Mouse (Mus musculus) intestine, postnatal 0 days (tissue): ENCODE results near the gene Hs3st5. TPM values are rescaled to one million over a fixed set of nuclear protein-coding genes. Genes with fewer than 3 reads are reported as not detected.

Experiments used
- ATAC-seq: fragments of 200-750 bp; cut with Nextera tagmentation; 2 replicates; pipeline ENCODE4 v1.8.0; 2017; ENCODE audit warnings: mild to moderate bottlenecking, moderate TSS enrichment, moderate library complexity
- H3K27ac ChIP-seq: fragments of 300-500 bp; sonication (generic); 2 replicates; pipeline ENCODE4 v1.5.1; 2014; ENCODE audit warnings: mild to moderate bottlenecking, low read depth, low read length, moderate library complexity
- H3K27me3 ChIP-seq: fragments of 300-500 bp; sonication (generic); replicated peaks from 2 replicates; pipeline ENCODE4 v1.6.1; 2014; ENCODE audit warnings: low read length, mixed read lengths; ENCODE audit not compliant: control insufficient read depth, insufficient read depth
- H3K36me3 ChIP-seq: fragments of 300-500 bp; sonication (generic); 2 replicates; pipeline ENCODE4 v1.6.1; 2014; ENCODE audit warnings: mild to moderate bottlenecking, moderate library complexity; ENCODE audit not compliant: control insufficient read depth, insufficient read depth
- H3K4me1 ChIP-seq: fragments of 300-500 bp; sonication (generic); replicated peaks from 2 replicates; pipeline ENCODE4 v1.6.1; 2014; ENCODE audit warnings: antibody characterized with exemption, low read length, mixed read lengths; ENCODE audit not compliant: control insufficient read depth, insufficient read depth
- H3K4me2 ChIP-seq: fragments of 300-500 bp; sonication (generic); replicated peaks from 2 replicates; pipeline ENCODE4 v1.6.1; 2014; ENCODE audit warnings: low read depth, mild to moderate bottlenecking, moderate library complexity
- H3K4me3 ChIP-seq: fragments of 300-500 bp; sonication (generic); 2 replicates; pipeline ENCODE4 v1.5.1; 2014; ENCODE audit warnings: low read depth, low read length
- H3K9ac ChIP-seq: fragments of 300-500 bp; sonication (generic); 2 replicates; pipeline ENCODE4 v1.6.1; 2014; ENCODE audit warnings: mild to moderate bottlenecking, low read depth, low read length
- H3K9me3 ChIP-seq: fragments of 300-500 bp; sonication (generic); 2 replicates; pipeline ENCODE4 v1.6.1; 2016; ENCODE audit warnings: mixed run types; ENCODE audit not compliant: control insufficient read depth
- CTCF ChIP-seq: sonication (generic); IDR thresholded peaks from 2 replicates; pipeline ENCODE4 v1.5.1; 2016; ENCODE audit warnings: low read depth, mild to moderate bottlenecking, control low read depth, antibody characterized with exemption, moderate library complexity
- WGBS: fragments of 180-500 bp; shearing (Covaris S2); extraction: QIAGEN DNeasy Blood & Tissue Kit; methylation state at CpG from one replicate; pipeline ENCODE4 v1.1.7; 2014; 5-methylcytosine and 5-hydroxymethylcytosine counted together
- polyA plus RNA-seq: library from polyadenylated mRNA; unstranded; fragments of >200 nt; fragmentation: Nextera tagmentation; extraction: Ambion mirVana; gene quantifications from 2 replicates; pipeline ENCODE4 v1.2.1, GENCODE M21; 2015

The Hs3st5 gene
- polyA plus RNA-seq, 1 experiment from 2014 or later = 1.4 TPM

- Histone ChIP-seq H3K4me2 (no peak overlapping the region), H3K36me3 (no peaks in the 10 kb centered on the region), H3K27me3 (no peaks in the 10 kb centered on the region), H3K4me3 (no peak overlapping the region), H3K27ac (no peak overlapping the region), H3K4me1 (no peaks in the 10 kb centered on the region), H3K9ac (no peak overlapping the region), H3K9me3 (no peaks in the 10 kb centered on the region)
- WGBS = 55% methylated on average over 1 of the region's 1 CpGs
- ATAC-seq = no peak
- TF ChIP-seq CTCF = no peak
Observed at GRCm38 (mm10) chr10:36750021-36750420, 243.4 kb downstream of the Hs3st5 start.

DNA sequence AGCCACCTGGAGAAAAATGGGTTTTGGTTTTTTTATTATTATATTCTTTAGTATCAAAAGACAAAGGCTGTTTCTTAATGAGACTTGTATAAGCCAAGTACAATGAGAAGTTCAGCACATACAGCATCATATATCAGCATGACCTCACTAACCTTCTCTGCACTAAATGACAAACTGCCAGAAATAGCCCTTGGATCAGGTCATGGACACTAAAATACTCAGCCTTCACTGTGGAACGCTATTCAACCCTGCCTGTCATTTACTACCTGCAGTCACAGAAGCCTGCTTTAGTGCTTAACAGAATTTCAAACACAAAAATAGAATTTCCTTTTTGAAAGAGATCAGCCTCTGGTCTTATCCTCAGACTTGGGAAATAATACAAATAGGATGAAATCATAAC is 247.9 kb downstream of the Hs3st5 start:
- TF ChIP-seq CTCF = no peak
- H3K4me2 ChIP-seq = no peak overlapping the region

DNA sequence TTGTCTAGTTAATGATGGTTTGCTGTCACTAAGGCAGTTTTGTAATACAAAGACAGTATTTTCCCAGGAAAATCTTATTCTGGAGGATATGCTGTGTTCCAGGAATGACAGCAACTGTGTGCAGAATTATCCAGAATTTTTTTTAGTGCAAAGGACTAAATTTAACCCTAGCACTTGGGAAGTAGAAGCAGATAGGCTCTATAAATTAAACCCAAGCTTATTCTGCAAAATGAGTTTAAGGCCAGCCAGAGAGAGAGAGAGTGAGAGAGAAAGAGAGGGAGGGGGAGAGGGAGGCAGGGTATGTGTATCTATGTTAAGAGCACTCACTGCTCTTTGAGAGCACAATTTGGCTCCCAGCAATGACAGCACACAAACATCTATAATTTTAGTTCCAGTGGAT is 267.0 kb downstream of the Hs3st5 start:
- Histone ChIP-seq H3K4me1 (no peaks in the 10 kb centered on the region), H3K9ac (no peak overlapping the region), H3K4me2 (no peak overlapping the region), H3K27ac (no peak overlapping the region), H3K9me3 (no peaks in the 10 kb centered on the region), H3K36me3 (no peaks in the 10 kb centered on the region), H3K27me3 (no peaks in the 10 kb centered on the region), H3K4me3 (no peak overlapping the region)
- ATAC-seq = no peak
- no peak for TF ChIP-seq CTCF

More for the DNA sequence above, 247.9 kb downstream of the Hs3st5 start:
- WGBS = 38% methylated on average over 1 of the region's 1 CpGs
- Histone ChIP-seq H3K27me3 (no peaks in the 10 kb centered on the region), H3K27ac (no peak overlapping the region), H3K9ac (no peak overlapping the region), H3K9me3 (no peaks in the 10 kb centered on the region), H3K4me1 (no peaks in the 10 kb centered on the region), H3K36me3 (no peaks in the 10 kb centered on the region), H3K4me3 (no peak overlapping the region)
- no peak for ATAC-seq

- Histone ChIP-seq H3K27ac (no peak overlapping the region), H3K4me3 (no peak overlapping the region), H3K36me3 (no peaks in the 10 kb centered on the region), H3K9me3 (no peaks in the 10 kb centered on the region), H3K4me2 (no peak overlapping the region), H3K9ac (no peak overlapping the region), H3K27me3 (no peaks in the 10 kb centered on the region), H3K4me1 (no peaks in the 10 kb centered on the region)
- no peak for TF ChIP-seq CTCF
- WGBS = 83% methylated on average over 6 of the region's 6 CpGs
- ATAC-seq = no peak
Observed at GRCm38 (mm10) chr10:36774898-36775297, 268.3 kb downstream of the Hs3st5 start.

GRCm38 (mm10) chr10:36781641-36782040 is 275.0 kb downstream of the Hs3st5 start:
- peak; percentile 22; the same call in 1 of the 2 replicates for TF ChIP-seq CTCF
- WGBS = 53% methylated on average over 1 of the region's 1 CpGs

DNA sequence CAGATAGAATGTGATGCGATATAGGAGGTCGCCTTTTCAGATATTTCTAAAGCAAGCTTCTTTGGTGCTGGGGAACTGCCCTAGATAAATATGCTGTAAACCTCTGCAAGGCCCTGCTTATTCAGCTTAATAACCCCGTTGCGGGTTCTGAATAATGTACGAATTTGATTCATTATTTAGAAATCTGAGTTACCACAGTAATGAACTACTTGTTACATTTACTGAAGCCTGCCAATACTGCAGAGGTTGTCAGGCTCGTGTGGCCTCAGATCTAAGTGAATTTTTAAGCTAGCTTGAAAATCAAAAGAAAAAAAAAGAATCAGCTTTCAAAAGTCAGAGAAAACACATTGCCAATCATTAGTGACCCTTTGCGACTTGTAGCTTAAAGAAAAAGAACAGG is 280.4 kb downstream of the Hs3st5 start:
- WGBS = 79% methylated on average over 7 of the region's 7 CpGs
- Histone ChIP-seq H3K4me1 (no peaks in the 10 kb centered on the region), H3K9me3 (no peaks in the 10 kb centered on the region), H3K4me3 (no peak overlapping the region), H3K36me3 (no peaks in the 10 kb centered on the region), H3K27ac (no peak overlapping the region), H3K27me3 (no peaks in the 10 kb centered on the region), H3K4me2 (no peak overlapping the region), H3K9ac (no peak overlapping the region)
- no peak for TF ChIP-seq CTCF
- ATAC-seq = no peak

More at GRCm38 (mm10) chr10:36781641-36782040, 275.0 kb downstream of the Hs3st5 start:
- no peak overlapping the region for H3K9ac ChIP-seq
- ATAC-seq = no peak
- no peaks in the 10 kb centered on the region for H3K27me3 ChIP-seq
- no peaks in the 10 kb centered on the region for H3K4me1 ChIP-seq
- no peak overlapping the region for H3K27ac ChIP-seq
- no peaks in the 10 kb centered on the region for H3K36me3 ChIP-seq
- no peak overlapping the region for H3K4me2 ChIP-seq
- no peak overlapping the region for H3K4me3 ChIP-seq
- H3K9me3 ChIP-seq = no peaks in the 10 kb centered on the region

DNA sequence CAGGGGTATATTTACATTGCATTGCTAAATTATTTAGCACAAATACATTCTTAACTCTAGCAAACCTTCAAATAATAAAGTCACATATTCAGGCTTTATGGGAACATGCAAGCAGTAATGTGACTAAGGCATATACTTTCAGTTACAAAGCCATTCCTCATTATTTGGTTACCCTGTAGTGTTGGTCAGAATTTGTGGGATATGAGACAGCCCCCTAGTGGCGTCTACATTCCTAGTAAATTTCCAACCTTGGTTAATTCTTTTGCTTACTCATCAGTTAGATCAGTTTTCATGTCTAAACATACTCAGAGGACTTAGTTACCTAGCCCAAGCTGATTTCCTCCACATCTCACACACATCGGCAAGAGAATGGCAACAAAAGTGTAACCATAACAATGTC is 285.2 kb downstream of the Hs3st5 start:
- Histone ChIP-seq H3K4me3 (no peak overlapping the region), H3K27ac (no peak overlapping the region), H3K4me1 (no peaks in the 10 kb centered on the region), H3K4me2 (no peak overlapping the region), H3K9ac (no peak overlapping the region), H3K27me3 (no peaks in the 10 kb centered on the region), H3K36me3 (no peaks in the 10 kb centered on the region), H3K9me3 (no peaks in the 10 kb centered on the region)
- peak; percentile 67 for TF ChIP-seq CTCF
- no peak for ATAC-seq
- 34% methylated on average over 2 of the region's 2 CpGs for WGBS
